Mouse (Mus musculus) C2C12 (cell line): Measurements from ENCODE around the gene Setd5. TPM values are rescaled to one million over a fixed set of nuclear protein-coding genes. Genes with fewer than 3 reads are reported as not detected.
A peak's percentile ranks its signal among the peaks of the same experiment; 100 is the strongest.

Source experiments
- H3K27me3 ChIP-seq: one replicate; pipeline ENCODE4 v1.6.1; 2011; ENCODE audit not compliant: control insufficient read depth, insufficient read depth, insufficient read length
- H3K36me3 ChIP-seq: one replicate; pipeline ENCODE4 v1.6.1; 2011; ENCODE audit not compliant: control insufficient read depth, insufficient read depth
- H3K4me3 ChIP-seq: one replicate; pipeline ENCODE4 v1.5.1; 2011; ENCODE audit warnings: mild to moderate bottlenecking, control low read depth; ENCODE audit not compliant: poor library complexity, insufficient read depth, severe bottlenecking
- H3K79me2 ChIP-seq: one replicate; pipeline ENCODE4 v1.6.1; 2011; ENCODE audit not compliant: control insufficient read depth, insufficient read depth
- H3K79me3 ChIP-seq: one replicate; pipeline ENCODE4 v1.6.1; 2011; ENCODE audit warnings: low read depth, control low read depth
- H3ac ChIP-seq: one replicate; pipeline ENCODE3; 2011; ENCODE audit warnings: low read depth; ENCODE audit not compliant: control insufficient read depth, insufficient read length
- CEBPB ChIP-seq: IDR thresholded peaks from one replicate; pipeline ENCODE4 v1.6.1; 2011; ENCODE audit warnings: low read depth, mild to moderate bottlenecking, control low read depth, moderate library complexity
- CTCF ChIP-seq: IDR thresholded peaks from one replicate; pipeline ENCODE4 v1.5.1; 2011; ENCODE audit not compliant: control insufficient read depth, insufficient read depth, insufficient read length
- FOSL1 ChIP-seq: IDR thresholded peaks from one replicate; pipeline ENCODE4 v1.8.0; 2011; ENCODE audit warnings: mild to moderate bottlenecking, low read length; ENCODE audit not compliant: poor library complexity, insufficient read depth, severe bottlenecking
- MAX ChIP-seq: IDR thresholded peaks from one replicate; pipeline ENCODE4 v1.6.1; 2011; ENCODE audit warnings: mild to moderate bottlenecking, control low read depth
- MYOD1 ChIP-seq: IDR thresholded peaks from one replicate; pipeline ENCODE4 v1.6.1; 2011; ENCODE audit warnings: low read depth; ENCODE audit not compliant: control insufficient read depth, insufficient read length
- MYOG ChIP-seq: IDR thresholded peaks from one replicate; pipeline ENCODE4 v1.6.1; 2011; ENCODE audit not compliant: control insufficient read depth, insufficient read length; ENCODE audit errors: extremely low read depth
- USF1 ChIP-seq: IDR thresholded peaks from one replicate; pipeline ENCODE4 v1.6.1; 2011; ENCODE audit warnings: low read depth, mild to moderate bottlenecking, control low read depth, moderate library complexity
- polyA plus RNA-seq: library from polyadenylated mRNA; unstranded; fragments of >200 nt; fragmentation: generic; extraction: Trizol; gene quantifications from one replicate; pipeline ENCODE4 v1.2.1, GENCODE M21; 2012; ENCODE audit warnings: missing spikeins

The Setd5 gene
- polyA plus RNA-seq, 1 experiment = 17.0 TPM

DNA sequence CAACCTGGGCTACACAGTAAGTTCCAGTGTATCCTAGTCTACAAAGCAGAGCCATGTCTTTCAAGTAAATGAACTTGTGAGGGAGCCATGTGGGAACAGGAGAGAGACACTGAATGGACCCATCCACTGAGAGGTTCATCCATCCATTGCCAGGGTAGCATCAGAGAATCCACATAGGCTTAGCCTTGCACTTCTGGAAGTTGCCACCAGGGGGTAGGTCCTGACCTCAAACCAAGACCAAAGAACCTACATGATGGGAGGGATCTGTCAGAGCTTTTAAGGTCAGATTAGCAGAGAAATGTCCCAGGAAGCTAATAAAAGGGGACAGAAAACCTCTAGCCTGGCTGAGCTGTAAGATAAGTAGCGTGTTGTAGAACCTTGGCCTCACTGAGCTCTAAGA lies 95.4 kb downstream of the Setd5 start:
- no peaks in the 10 kb centered on the region for H3K79me3 ChIP-seq
- no peaks in the 10 kb centered on the region for H3K79me2 ChIP-seq
- TF ChIP-seq CTCF (peak; percentile 32), MYOD1 (no peak), USF1 (no peak), CEBPB (no peak), FOSL1 (no peak), MAX (no peak), MYOG (no peak)
- no peaks in the 10 kb centered on the region for H3K36me3 ChIP-seq
- no peaks in the 10 kb centered on the region for H3K27me3 ChIP-seq
- H3ac ChIP-seq = no peak overlapping the region
- no peak overlapping the region for H3K4me3 ChIP-seq

DNA sequence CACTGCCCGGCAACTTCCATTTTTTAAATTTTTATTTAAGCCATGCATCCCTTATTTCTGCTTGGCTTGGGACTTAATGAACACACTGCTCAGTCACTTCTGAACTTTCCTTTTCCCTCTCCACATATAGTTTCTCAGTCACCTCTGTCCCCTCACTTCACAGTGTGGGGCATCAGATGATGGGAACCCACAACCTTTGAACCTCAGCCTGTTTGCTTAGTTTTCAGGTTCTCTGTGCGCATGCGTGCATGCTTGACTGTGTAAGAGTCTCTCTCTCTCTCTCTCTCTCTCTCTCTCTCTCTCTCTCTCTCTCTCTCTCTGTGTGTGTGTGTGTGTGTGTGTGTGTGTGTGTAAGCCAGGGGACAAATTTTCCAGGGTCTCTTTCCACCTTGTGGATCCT lies 98.3 kb downstream of the Setd5 start:
- no peak overlapping the region for H3K4me3 ChIP-seq
- no peaks in the 10 kb centered on the region for H3K79me3 ChIP-seq
- TF ChIP-seq USF1 = no peak
- no peak for TF ChIP-seq MAX
- TF ChIP-seq CTCF = no peak
- TF ChIP-seq FOSL1 = no peak
- no peak for TF ChIP-seq MYOG
- TF ChIP-seq MYOD1 = no peak
- no peak for TF ChIP-seq CEBPB

DNA sequence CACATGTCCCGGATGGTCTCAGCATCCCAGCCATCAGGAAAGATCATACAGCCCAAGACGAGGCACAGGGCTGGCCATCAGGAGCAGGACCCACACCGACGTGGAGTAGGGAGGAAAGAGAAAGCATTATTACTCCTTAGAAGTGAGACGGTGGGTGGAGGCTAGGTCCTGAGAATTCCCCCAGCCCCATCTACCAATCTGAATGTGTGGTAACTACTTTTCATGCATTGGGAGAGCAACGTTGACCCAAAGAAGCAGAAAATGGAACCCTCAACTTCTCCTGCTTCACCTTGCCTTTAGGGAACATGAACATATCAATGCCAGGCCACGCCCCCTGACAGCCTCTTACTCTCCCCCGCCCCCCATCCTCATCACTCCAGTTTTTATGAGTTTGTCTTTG lies 99.4 kb downstream of the Setd5 start:
- H3ac ChIP-seq = no peak overlapping the region
- TF ChIP-seq USF1 (no peak), MYOD1 (no peak), CTCF (no peak)
- H3K36me3 ChIP-seq = no peaks in the 10 kb centered on the region
- peaks cover 5% of the 10 kb centered on the region for H3K27me3 ChIP-seq
- H3K4me3 ChIP-seq = no peak overlapping the region
- H3K79me3 ChIP-seq = no peaks in the 10 kb centered on the region
- no peaks in the 10 kb centered on the region for H3K79me2 ChIP-seq

More for the DNA sequence above, 98.3 kb downstream of the Setd5 start:
- no peak overlapping the region for H3ac ChIP-seq
- H3K79me2 ChIP-seq = no peaks in the 10 kb centered on the region
- H3K27me3 ChIP-seq = peaks cover 5% of the 10 kb centered on the region
- no peaks in the 10 kb centered on the region for H3K36me3 ChIP-seq

DNA sequence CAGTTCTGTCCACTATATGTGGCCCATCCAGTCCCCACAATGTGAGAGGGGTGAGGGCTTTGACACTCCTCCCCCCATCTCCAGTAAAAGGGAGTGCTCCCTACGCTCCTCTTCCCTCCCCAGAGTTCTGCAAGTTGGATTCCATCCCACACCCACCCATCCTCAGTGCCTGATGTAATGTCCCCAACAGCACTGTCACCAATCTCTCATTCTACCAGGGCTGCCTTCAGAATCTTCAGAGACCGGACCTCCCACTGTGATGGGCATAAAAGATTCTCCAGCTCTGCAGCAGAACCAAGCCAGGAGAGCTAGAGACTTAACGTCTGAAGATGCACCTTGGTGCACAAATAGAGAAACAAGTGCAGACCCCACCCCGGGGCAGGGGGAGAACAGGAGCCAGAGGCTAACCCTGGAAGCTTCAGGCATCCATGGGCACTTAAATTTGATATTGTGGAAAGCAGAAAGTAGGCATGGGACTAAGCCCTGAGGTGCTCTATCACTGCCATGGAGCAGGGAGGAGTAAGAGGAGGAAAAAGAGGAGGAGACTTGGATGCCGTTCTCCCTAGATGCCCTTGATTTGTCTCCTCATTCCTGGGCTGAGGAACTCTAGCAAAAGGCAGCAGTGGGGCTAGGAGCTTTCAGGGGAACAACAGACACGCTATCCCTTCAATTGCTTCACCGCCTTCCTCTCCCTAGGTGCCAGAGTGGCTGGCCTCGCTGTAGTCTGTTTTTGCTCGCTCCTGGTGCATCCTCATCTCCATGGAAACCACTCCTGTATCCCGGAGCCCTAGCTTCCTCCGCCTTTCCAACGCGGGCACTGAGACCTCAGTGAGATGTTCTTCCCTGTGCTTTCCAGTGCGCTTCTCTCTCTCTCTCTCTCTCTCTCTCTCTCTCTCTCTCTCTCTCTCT lies 101.4 kb downstream of the Setd5 start:
- no peak for TF ChIP-seq USF1
- TF ChIP-seq CEBPB = no peak
- no peak for TF ChIP-seq CTCF
- TF ChIP-seq MYOD1 = no peak
- TF ChIP-seq MAX = no peak
- no peak for TF ChIP-seq FOSL1
- no peak for TF ChIP-seq MYOG
- H3K79me3 ChIP-seq = no peaks in the 10 kb centered on the region
- no peaks in the 10 kb centered on the region for H3K36me3 ChIP-seq
- H3K27me3 ChIP-seq = peaks cover 5% of the 10 kb centered on the region
- H3ac ChIP-seq = no peak overlapping the region
- no peaks in the 10 kb centered on the region for H3K79me2 ChIP-seq
- no peak overlapping the region for H3K4me3 ChIP-seq

- Histone ChIP-seq H3ac (no peak overlapping the region), H3K4me3 (no peak overlapping the region), H3K79me2 (no peaks in the 10 kb centered on the region), H3K36me3 (no peaks in the 10 kb centered on the region), H3K79me3 (no peaks in the 10 kb centered on the region), H3K27me3 (peaks cover 7% of the 10 kb centered on the region)
- TF ChIP-seq MAX (no peak), CTCF (no peak), CEBPB (no peak), MYOG (no peak), FOSL1 (no peak), USF1 (no peak), MYOD1 (no peak)
These were observed 102.1 kb downstream of the Setd5 start for GRCm38 (mm10) chr6:113179195-113179733.

DNA sequence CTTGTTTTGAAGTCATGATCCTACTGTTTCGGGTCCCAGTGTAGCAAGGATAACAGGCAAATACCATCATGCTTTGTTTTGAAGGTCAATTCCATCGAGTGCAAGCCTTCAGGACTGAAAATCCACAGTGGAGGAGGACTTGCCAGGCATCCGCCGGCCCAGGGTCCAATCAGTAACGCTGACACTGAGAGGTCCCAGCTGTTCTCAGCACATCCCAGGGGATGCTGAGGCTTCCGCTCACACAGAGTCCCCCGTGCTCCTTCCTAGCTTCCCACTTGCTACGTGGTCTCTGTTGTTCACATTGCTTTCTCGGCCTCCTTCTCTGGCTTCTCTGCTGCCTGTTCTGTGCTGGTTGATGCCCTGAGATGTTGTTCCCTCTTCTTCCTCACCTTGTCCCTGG lies 107.0 kb downstream of the Setd5 start:
- TF ChIP-seq MYOD1 (no peak), MAX (no peak), CEBPB (no peak), USF1 (no peak), CTCF (no peak), MYOG (no peak), FOSL1 (no peak)
- Histone ChIP-seq H3K27me3 (peaks cover 15% of the 10 kb centered on the region), H3K79me3 (no peaks in the 10 kb centered on the region), H3K4me3 (no peak overlapping the region), H3K79me2 (no peaks in the 10 kb centered on the region), H3ac (no peak overlapping the region), H3K36me3 (no peaks in the 10 kb centered on the region)
